Mouse (Mus musculus) liver, postnatal 0 days (tissue): ENCODE measurements around the gene Megf6.

ENCODE experiments used
- CTCF ChIP-seq: sonication (generic); IDR thresholded peaks from 2 replicates; pipeline ENCODE4 v1.5.1; 2016; ENCODE audit warnings: antibody characterized with exemption, low read depth
- EP300 ChIP-seq: IDR thresholded peaks from 2 replicates; pipeline ENCODE4 v1.6.1; 2016; ENCODE audit warnings: antibody characterized with exemption, low read depth, mild to moderate bottlenecking

DNA sequence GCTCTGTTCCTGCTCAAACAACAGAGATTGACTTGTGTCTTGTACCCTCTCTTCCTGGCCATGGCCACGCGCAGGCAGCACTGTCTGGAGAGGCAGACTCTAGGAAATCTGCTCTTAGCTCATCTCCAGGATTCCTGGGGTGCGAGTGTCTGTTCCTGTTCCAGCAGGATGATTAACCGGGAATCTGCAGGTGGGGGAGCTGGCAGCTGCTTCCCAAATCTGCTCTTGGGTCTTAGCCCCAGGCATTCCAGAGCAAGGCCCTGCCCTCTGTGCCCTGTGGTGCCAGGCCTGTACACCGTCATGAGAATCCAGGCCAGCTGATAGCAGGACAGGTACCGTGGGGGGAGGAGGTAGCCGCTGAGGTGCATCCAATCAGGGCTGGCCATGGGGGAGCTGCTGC is 34.0 kb downstream of the Megf6 start:
- no peak for TF ChIP-seq CTCF
- no peak for TF ChIP-seq EP300
